Mouse (Mus musculus) adrenal gland, postnatal 14 days (tissue): Measurements from ENCODE around the gene Gm8005. TPM values are rescaled to one million over a fixed set of nuclear protein-coding genes. Genes with fewer than 3 reads are reported as not detected.
"Not testable (repeated sequence)": the region's sequence is repeated elsewhere in the genome, so short reads cannot be mapped to it uniquely, and the experiment has no call there.

Experiments used
- DNase-seq: peaks from one replicate; pipeline ENCODE4 v3.0.0; 2021; ENCODE audit warnings: mixed read lengths
- long read RNA-seq, 2 experiments: library from polyadenylated mRNA; stranded (forward); transcript quantifications; one replicate each; pipeline ENCODE4 v2.0.0; 2021
- total RNA-seq: library from RNA; stranded (reverse); gene quantifications from 2 replicates; pipeline ENCODE4 v1.2.3, GENCODE M21; 2021

Gm8005 gene
- total RNA-seq: not detected in 2 replicates
- long read RNA-seq, experiment 1: 0 reads
- long read RNA-seq, experiment 2: 0 reads

- DNase-seq: not testable (repeated sequence)
Measured at GRCm38 (mm10) chr14:42439573-42439972, at the start of gene Gm8005. Gene Gm8005 (minus strand): TSS chr14:42439673.

GRCm38 (mm10) chr14:42463581-42463980 lies 24.1 kb upstream of the Gm8005 start, which contains the start of gene Gm8011:
Gene Gm8011 (plus strand): TSS chr14:42463881.
- not testable (repeated sequence) for DNase-seq

Other genes with a start within 250 kb of the Gm8005 start
- gene Gm3573, start 248.9 kb downstream of the Gm8005 start, total RNA-seq: not detected in 2 replicates
- gene Gm17026, start 179.6 kb downstream of the Gm8005 start, total RNA-seq: not detected in 2 replicates
- gene Gm9611, start 142.3 kb downstream of the Gm8005 start, total RNA-seq: not detected in 2 replicates
- not detected in 2 replicates for gene Gm7995, start 129.5 kb downstream of the Gm8005 start, total RNA-seq
- gene Gm8011, start 24.2 kb upstream of the Gm8005 start, total RNA-seq: not detected in 2 replicates
- not detected in 2 replicates for gene Gm8020, start 62.7 kb upstream of the Gm8005 start, total RNA-seq
- gene Gm8024, start 84.6 kb upstream of the Gm8005 start, total RNA-seq: not detected in 2 replicates
- gene Gm17124, start 160.2 kb upstream of the Gm8005 start, total RNA-seq: not detected in 2 replicates
- not detected in 2 replicates for gene Gm3633, start 202.2 kb upstream of the Gm8005 start, total RNA-seq
- gene Gm10378, start 216.3 kb upstream of the Gm8005 start, total RNA-seq: not detected in 2 replicates